In genomic region chr9:59034836-59035235, GRCm38 (mm10) we compare ENCODE assay signal across 9 mouse cellular contexts. TPM values are rescaled to one million over a fixed set of nuclear protein-coding genes. Genes with fewer than 3 reads are reported as not detected.
A peak's percentile ranks its signal among the peaks of the same experiment; 100 is the strongest.
DNase-seq lines count a peak whose midpoint lies in the region; ATAC-seq and TF ChIP-seq lines count a peak whose summit lies in the region.
"Had no signal": no experiment of that assay in that cellular context is flagged by ENCODE, and none has a peak within 500 bp of the region (broad histone marks: within the 10 kb centered on the region; RNA-seq: fewer than 3 reads in every experiment).

No protein-coding gene starts in this region.

- 18% methylated on average over 5 of the region's 5 CpGs for WGBS in liver, adult 2 months
- WGBS in liver, embryonic 14.5 days (ENCODE audit: insufficient replicate concordance) = 38% methylated on average over 5 of the region's 5 CpGs
- 18% methylated on average over 5 of the region's 5 CpGs for WGBS in stomach, embryonic 15.5 days

- no peak for TF ChIP-seq POLR2A in liver, adult 2 months (IDR thresholded peaks at IDR 0.05; ENCODE audit: extremely low read depth, insufficient read depth, low read length)

- H3K9ac ChIP-seq in liver, adult 2 months (ENCODE audit: low read depth, low read length) = no peak overlapping the region
- no peak overlapping the region for H3K9ac ChIP-seq in liver, embryonic 14.5 days (replicated peaks)
- H3K9ac ChIP-seq in stomach, embryonic 15.5 days = no peak overlapping the region

- peak; percentile 81 for DNase-seq in liver, adult 2 months (ENCODE audit: extremely low read depth, low read depth, low spot score)
- DNase-seq in liver = no peak
- peak; percentile 23 for DNase-seq in heart, postnatal 4 days
- no peak for DNase-seq in liver, embryonic 14.5 days (ENCODE audit: low read depth in 3 of 3, low spot score in 3 of 3)
- no peak for DNase-seq in cerebellum, adult 9-10 months
- no peak for DNase-seq in natural killer cell, adult 2 months (ENCODE audit: low spot score in 2 of 2)
- no peak for DNase-seq in frontal cortex, postnatal 36 days (ENCODE audit: low spot score in 2 of 2)

- no peak for ATAC-seq in liver, embryonic 14.5 days (ENCODE audit: insufficient read depth)
- no peak for ATAC-seq in stomach, embryonic 15.5 days (ENCODE audit: insufficient read depth, low FRiP score, low read depth)

- H3K27ac ChIP-seq in liver, adult 2 months (replicated peaks; ENCODE audit: insufficient read depth, low read depth, low read length) = no peak overlapping the region
- H3K27ac ChIP-seq in liver, embryonic 14.5 days = no peak overlapping the region
- no peak overlapping the region for H3K27ac ChIP-seq in stomach, embryonic 15.5 days

- peaks cover 13% of the 10 kb centered on the region; the same call in 1 of the 2 replicates for H3K79me2 ChIP-seq in liver, adult 2 months (ENCODE audit: control insufficient read depth, insufficient read depth, low read length)

- TF ChIP-seq CTCF in liver, adult 2 months (IDR thresholded peaks at IDR 0.05; ENCODE audit: low read depth, low read length) = no peak
- TF ChIP-seq CTCF in liver, embryonic 14.5 days (IDR thresholded peaks at IDR 0.05; ENCODE audit: low read depth) = no peak

- H3K9me3 ChIP-seq in liver, embryonic 14.5 days (ENCODE audit: control insufficient read depth, low read length) = no peaks in the 10 kb centered on the region
- H3K9me3 ChIP-seq in stomach, embryonic 15.5 days = no peaks in the 10 kb centered on the region

- H3K36me3 ChIP-seq in liver, adult 2 months (ENCODE audit: control insufficient read depth, insufficient read depth, low read length) = no peaks in the 10 kb centered on the region
- H3K36me3 ChIP-seq in liver, embryonic 14.5 days (replicated peaks; ENCODE audit: control insufficient read depth, insufficient read depth, low read depth) = no peaks in the 10 kb centered on the region
- no peaks in the 10 kb centered on the region for H3K36me3 ChIP-seq in stomach, embryonic 15.5 days

- H3K4me3 ChIP-seq in liver, adult 2 months (ENCODE audit: insufficient read depth, low read depth, low read length) = no peak overlapping the region
- no peak overlapping the region for H3K4me3 ChIP-seq in liver, embryonic 14.5 days (ENCODE audit: insufficient read depth in 1 of 2, low read depth in 2 of 2, low read length in 2 of 2)
- peak overlapping the region; percentile 96 for H3K4me3 ChIP-seq in stomach, embryonic 15.5 days (replicated peaks)

- peak overlapping the region; percentile 54 for H3K4me2 ChIP-seq in liver, embryonic 14.5 days (ENCODE audit: low read depth)
- H3K4me2 ChIP-seq in stomach, embryonic 15.5 days = peak overlapping the region; percentile 76

- no peaks in the 10 kb centered on the region for H3K27me3 ChIP-seq in liver, adult 2 months (ENCODE audit: control insufficient read depth, insufficient read depth, low read length)
- peaks cover 34% of the 10 kb centered on the region for H3K27me3 ChIP-seq in liver, embryonic 14.5 days (ENCODE audit: control insufficient read depth, insufficient read depth, low read length)
- no peaks in the 10 kb centered on the region for H3K27me3 ChIP-seq in stomach, embryonic 15.5 days (replicated peaks)
- H3K27me3 ChIP-seq: Patski had no signal

- no peak for TF ChIP-seq EP300 in liver, embryonic 14.5 days (IDR thresholded peaks at IDR 0.05; ENCODE audit: low read depth)

- peaks cover 5% of the 10 kb centered on the region; the same call in 1 of the 2 replicates for H3K4me1 ChIP-seq in liver, adult 2 months (ENCODE audit: control insufficient read depth, insufficient read depth, low read length)
- no peaks in the 10 kb centered on the region for H3K4me1 ChIP-seq in liver, embryonic 14.5 days (replicated peaks; ENCODE audit: control insufficient read depth in 2 of 2, insufficient read depth in 2 of 2, low read length in 1 of 2)
- H3K4me1 ChIP-seq in stomach, embryonic 15.5 days = 0 out of 2 replicates have a peak, but pooled peaks cover 6% of the 10 kb centered on the region

RNA-seq across cellular contexts. Expression of gene Neo1, which starts 1.4 kb away (rescaled TPM):
- total RNA-seq in liver, adult 2 months (2014; rRNA removed) = 9.3 and 9.6 TPM in 2 replicates
- polyA plus RNA-seq in liver, adult 2 months (2012; rRNA removed) = 4.4 and 4.8 TPM in 2 replicates
- total RNA-seq in heart, postnatal 4 days (2021) = 10 to 100 TPM; 72.3 to 72.8 TPM
- polyA plus RNA-seq in liver, embryonic 14.5 days (2012; rRNA removed) = 1.5 TPM in 2 replicates
- polyA plus RNA-seq in liver, embryonic 14.5 days (2014; fragmentation: Nextera tagmentation; extraction: Ambion mirVana) = 1.4 and 1.5 TPM in 2 replicates
- 28.5 and 35.2 TPM in 2 replicates for polyA plus RNA-seq in stomach, embryonic 15.5 days (2015; fragmentation: Nextera tagmentation; extraction: Ambion mirVana)

Comparison
In these comparisons a context has a peak if more than half of its experiments do, and no peak if none do; other contexts are left out.
1. DNase-seq: peak in liver, adult 2 months (single experiment) and heart, postnatal 4 days (single experiment); none in liver (single experiment), liver, embryonic 14.5 days (0 of 3), cerebellum, adult 9-10 months (single experiment), natural killer cell, adult 2 months (0 of 2) and frontal cortex, postnatal 36 days (0 of 2).